Mouse (Mus musculus) adrenal gland, postnatal 25 days (tissue): ENCODE results near the gene Slfn9. TPM values are rescaled to one million over a fixed set of nuclear protein-coding genes. Genes with fewer than 3 reads are reported as not detected.
"Not testable (repeated sequence)": the region's sequence is repeated elsewhere in the genome, so short reads cannot be mapped to it uniquely, and the experiment has no call there.

ENCODE experiments used
- DNase-seq: peaks from one replicate; pipeline ENCODE4 v3.0.0; 2021; ENCODE audit warnings: mixed read lengths
- microRNA-seq, 2 experiments: library from miRNA; unstranded; fragments of <30 nt; microRNA quantifications; one replicate each; pipeline ENCODE4 v1.2.0; 2021
- total RNA-seq: library from RNA; stranded (reverse); gene quantifications from 2 replicates; pipeline ENCODE4 v1.2.3, GENCODE M21; 2021

Slfn9 gene
- total RNA-seq, 1 experiment from 2014 or later: 16.6 TPM

GRCm38 (mm10) chr11:82956925-82957324 lies 34.7 kb downstream of the Slfn9 start:
- no peak for DNase-seq

GRCm38 (mm10) chr11:82954631-82955030 lies 37.0 kb downstream of the Slfn9 start:
- DNase-seq: no peak

GRCm38 (mm10) chr11:82952612-82953542 lies 38.8 kb downstream of the Slfn9 start:
- DNase-seq: no peak

DNA sequence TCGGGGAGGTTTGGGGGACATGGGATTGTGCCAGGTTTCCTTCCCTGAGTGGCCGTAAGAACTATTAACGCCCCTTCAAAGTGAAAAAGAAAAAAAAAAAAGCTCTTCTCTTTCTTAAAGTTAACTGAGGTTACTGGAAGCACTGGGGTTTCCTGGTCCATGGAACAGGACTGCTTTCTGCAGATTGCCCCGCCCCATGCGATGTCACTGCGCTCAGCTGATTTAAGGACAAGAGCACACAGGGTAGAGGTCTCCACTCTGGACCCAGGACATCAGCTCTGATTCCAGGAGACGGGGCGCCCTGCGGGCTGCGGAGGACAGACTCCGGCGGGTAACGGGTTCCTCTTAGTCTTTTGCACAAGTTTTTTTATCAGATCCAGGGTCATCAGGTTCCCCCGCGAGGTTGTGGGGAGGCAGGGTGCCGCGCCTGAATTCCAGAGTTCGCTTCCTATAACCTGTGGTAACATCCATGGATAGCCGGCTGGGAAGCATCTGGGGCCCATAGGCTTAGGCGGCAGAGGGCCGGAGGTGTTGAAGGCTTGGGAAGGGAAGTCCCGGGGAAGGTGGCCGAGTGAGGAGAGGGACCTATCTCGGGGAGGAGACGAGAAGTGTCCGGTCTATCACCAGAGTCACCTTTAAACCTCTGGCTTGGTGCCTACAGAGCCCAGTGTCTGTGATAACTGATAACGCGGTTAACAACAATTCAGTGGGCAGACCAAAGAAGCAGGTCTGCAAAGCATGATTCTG lies 39.6 kb downstream of the Slfn9 start:
- DNase-seq: peak; percentile 54

GRCm38 (mm10) chr11:82950736-82951481 lies 40.7 kb downstream of the Slfn9 start, which contains the start of gene Slfn5:
Slfn5 (plus strand) TSS chr11:82951349.
- no peak for DNase-seq

DNA sequence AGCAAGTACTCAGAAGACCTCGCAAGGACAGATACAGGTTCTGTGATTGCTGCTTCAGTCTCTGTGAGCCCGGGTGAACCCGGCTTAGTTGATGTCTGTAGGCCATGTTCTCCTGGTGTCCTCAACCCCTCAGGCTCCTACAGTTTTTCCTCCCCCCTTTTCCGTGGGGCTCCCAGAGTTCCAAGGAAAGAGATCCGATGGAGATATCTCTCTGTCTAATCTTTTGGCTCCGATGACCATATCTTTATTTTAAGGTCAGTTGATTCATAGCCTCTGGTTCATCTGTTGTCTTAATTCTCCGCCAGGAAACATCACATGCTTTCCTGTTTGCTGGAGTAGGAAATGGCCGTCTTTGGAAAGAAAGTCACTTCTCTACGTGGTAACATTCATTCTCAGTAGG lies 42.6 kb downstream of the Slfn9 start:
- no peak for DNase-seq

- DNase-seq: no peak
Measured at GRCm38 (mm10) chr11:82947457-82947856, 44.2 kb downstream of the Slfn9 start.

DNA sequence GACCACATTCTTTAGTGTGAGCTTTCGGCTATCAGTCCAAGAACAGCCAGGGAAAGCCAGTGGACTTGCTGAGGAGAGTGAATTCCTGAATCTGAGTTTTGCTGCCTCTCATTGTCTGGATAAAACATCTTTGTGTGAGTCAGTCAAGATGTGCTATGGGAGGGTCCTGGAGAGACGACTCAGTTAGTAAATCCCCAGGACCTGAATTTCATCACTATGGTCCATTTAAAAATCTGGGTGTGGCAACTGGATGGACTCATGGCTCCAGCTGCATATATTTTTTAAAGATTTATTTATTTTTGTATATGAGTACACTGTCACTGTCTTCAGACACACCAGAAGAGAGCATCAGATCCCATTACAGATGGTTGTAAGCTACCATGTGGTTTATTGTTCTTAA lies 46.0 kb downstream of the Slfn9 start:
- no peak for DNase-seq

GRCm38 (mm10) chr11:82943336-82943735 lies 48.3 kb downstream of the Slfn9 start:
- no peak for DNase-seq

DNA sequence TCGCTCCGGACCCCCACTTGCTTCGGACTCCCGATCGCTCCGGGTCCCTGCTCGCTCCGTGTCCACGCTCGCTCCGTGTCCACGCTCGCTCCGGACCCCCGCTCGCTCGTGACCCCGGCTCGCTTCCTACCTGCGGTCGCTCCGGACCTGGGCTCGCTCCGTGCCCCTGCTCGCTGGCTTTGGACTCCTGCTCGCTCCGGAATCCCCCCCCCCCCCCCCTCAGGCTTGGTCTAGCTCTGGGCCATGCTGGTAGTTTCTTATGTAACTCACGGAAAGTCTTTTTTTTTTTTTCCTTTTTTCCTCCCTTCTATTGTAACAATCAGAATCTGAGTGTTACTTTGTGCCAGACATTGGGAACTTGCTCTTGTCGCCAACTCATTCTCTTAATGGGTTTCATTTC lies 58.4 kb downstream of the Slfn9 start:
- no peak for DNase-seq

DNA sequence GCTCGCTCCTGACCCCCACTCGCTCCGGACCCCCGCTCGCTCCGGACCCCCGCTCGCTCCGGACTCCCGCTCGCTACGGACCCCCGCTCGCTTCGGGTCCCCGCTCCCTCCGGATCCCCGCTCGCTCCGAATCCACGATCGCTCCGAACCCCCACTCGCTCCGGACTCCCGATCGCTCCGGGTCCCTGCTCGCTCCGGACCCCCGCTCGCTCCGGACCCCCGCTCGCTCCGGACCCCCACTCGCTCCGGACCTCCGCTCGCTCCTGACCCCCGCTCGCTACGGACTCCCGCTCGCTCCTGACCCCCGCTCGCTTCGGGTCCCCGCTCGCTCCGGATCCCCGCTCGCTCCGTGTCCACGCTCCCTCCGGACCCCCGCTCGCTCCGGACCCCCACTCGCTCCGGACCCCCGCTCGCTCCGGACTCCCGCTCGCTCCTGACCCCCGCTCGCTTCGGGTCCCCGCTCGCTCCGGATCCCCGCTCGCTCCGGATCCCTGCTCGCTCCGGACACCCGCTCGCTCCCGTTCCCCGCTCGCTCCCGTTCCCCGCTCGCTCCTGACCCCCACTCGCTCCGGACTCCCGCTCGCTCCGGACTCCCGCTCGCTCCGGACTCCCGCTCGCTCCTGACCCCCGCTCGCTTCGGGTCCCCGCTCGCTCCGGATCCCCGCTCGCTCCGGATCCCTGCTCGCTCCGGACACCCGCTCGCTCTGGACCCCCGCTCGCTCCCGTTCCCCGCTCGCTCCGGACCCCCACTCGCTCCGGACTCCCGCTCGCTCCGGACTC lies 59.8 kb downstream of the Slfn9 start:
- DNase-seq: not testable (repeated sequence)

GRCm38 (mm10) chr11:82931161-82931560 lies 60.5 kb downstream of the Slfn9 start:
- DNase-seq: not testable (repeated sequence)

GRCm38 (mm10) chr11:82930391-82930955 lies 61.2 kb downstream of the Slfn9 start:
- not testable (repeated sequence) for DNase-seq

DNA sequence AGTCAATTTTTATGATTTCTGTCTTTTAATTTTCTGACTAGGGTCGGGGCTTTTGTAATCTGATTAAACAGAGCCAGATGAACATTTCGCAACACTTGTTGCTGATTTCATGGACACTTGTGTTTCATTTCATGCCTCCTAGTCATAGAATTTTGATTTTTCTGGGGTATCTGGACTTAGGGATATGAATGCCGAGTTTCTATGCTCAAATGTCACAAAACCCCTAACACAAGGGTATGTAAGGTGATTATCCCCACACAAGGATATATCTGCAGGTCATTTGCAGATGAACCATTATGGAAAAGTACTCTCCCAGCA lies 62.0 kb downstream of the Slfn9 start:
- DNase-seq: no peak

- no peak for DNase-seq
Measured at GRCm38 (mm10) chr11:82928897-82929632, 62.6 kb downstream of the Slfn9 start.

Small RNA genes within 50 kb of the gene (microRNA-seq; reads per million reads assigned to microRNA genes)
- gene Gm27598: 0 reads per million in 2 experiments
- gene Mir7679: 0 reads per million in 2 experiments

Other genes starting within 250 kb of the Slfn9 start
- gene Cct6b, start 227.5 kb downstream of the Slfn9 start, total RNA-seq: 1.4 TPM in 1 of 2 replicates, not detected in the other
- 21.2 and 21.3 TPM in 2 replicates for gene Zfp830, start 227.5 kb downstream of the Slfn9 start, total RNA-seq
- 24.5 and 29.2 TPM in 2 replicates for gene Lig3, start 210.7 kb downstream of the Slfn9 start, total RNA-seq
- 5.9 and 9.4 TPM in 2 replicates for gene Rffl, start 120.6 kb downstream of the Slfn9 start, total RNA-seq
- 15.1 and 19.1 TPM in 2 replicates for gene Rad51d, start 101.2 kb downstream of the Slfn9 start, total RNA-seq
- 0.18 TPM in 1 of 2 replicates, not detected in the other for gene Fndc8, start 99.7 kb downstream of the Slfn9 start, total RNA-seq
- 23.5 and 31.4 TPM in 2 replicates for gene Nle1, start 83.4 kb downstream of the Slfn9 start, total RNA-seq
- gene Unc45b, start 81.3 kb downstream of the Slfn9 start, total RNA-seq: 6.2 and 9.8 TPM in 2 replicates
- 24.7 and 32.5 TPM in 2 replicates for gene Slfn5, start 40.5 kb downstream of the Slfn9 start, total RNA-seq
- gene Slfn8, start 29.0 kb upstream of the Slfn9 start, total RNA-seq: 2.4 and 2.8 TPM in 2 replicates
- gene Slfn2, start 73.3 kb upstream of the Slfn9 start, total RNA-seq: 2.4 and 4.6 TPM in 2 replicates
- not detected in 2 replicates for gene Slfn1, start 125.0 kb upstream of the Slfn9 start, total RNA-seq
- gene Slfn4, start 183.4 kb upstream of the Slfn9 start, total RNA-seq: 0.24 TPM in 1 of 2 replicates, not detected in the other
- 2.4 and 4.2 TPM in 2 replicates for gene Slfn3, start 199.5 kb upstream of the Slfn9 start, total RNA-seq